Mouse (Mus musculus) urinary bladder, adult 18-20 months (tissue): ENCODE data around the gene Cdk17.

Source experiments
- DNase-seq, 2 experiments: peaks; one replicate each; pipeline ENCODE4 v3.0.0; 2022; ENCODE audit warnings: low spot score in 2 of 2, mixed read lengths in 2 of 2

The Cdk17 gene

GRCm38 (mm10) chr10:93287551-93288145, 127.0 kb downstream of the Cdk17 start:
- DNase-seq, result no peak

GRCm38 (mm10) chr10:93288336-93288735, 127.7 kb downstream of the Cdk17 start:
- DNase-seq, result no peak

- DNase-seq, result no peak
These were observed 128.7 kb downstream of the Cdk17 start for GRCm38 (mm10) chr10:93289404-93289803.

GRCm38 (mm10) chr10:93291352-93291751, 130.7 kb downstream of the Cdk17 start:
- DNase-seq, result no peak

- peak; percentile 64 to 65 for DNase-seq
These were observed 131.2 kb downstream of the Cdk17 start for GRCm38 (mm10) chr10:93291843-93292242.

GRCm38 (mm10) chr10:93293621-93294020, 132.9 kb downstream of the Cdk17 start:
- no peak for DNase-seq

GRCm38 (mm10) chr10:93294547-93295219, 134.0 kb downstream of the Cdk17 start:
- no peak for DNase-seq

GRCm38 (mm10) chr10:93297774-93298173, 137.1 kb downstream of the Cdk17 start:
- DNase-seq, result no peak

GRCm38 (mm10) chr10:93298208-93298607, 137.5 kb downstream of the Cdk17 start:
- DNase-seq, result no peak

- no peak for DNase-seq
These were observed 141.2 kb downstream of the Cdk17 start for GRCm38 (mm10) chr10:93301831-93302230.

GRCm38 (mm10) chr10:93303231-93303630, 142.6 kb downstream of the Cdk17 start:
- DNase-seq, result no peak

GRCm38 (mm10) chr10:93305946-93306345, 145.3 kb downstream of the Cdk17 start:
- no peak for DNase-seq

- DNase-seq, result no peak
These were observed 145.7 kb downstream of the Cdk17 start for GRCm38 (mm10) chr10:93306367-93306766.

- DNase-seq, result peak in 1 of 2 experiments; percentile 24
These were observed 148.7 kb downstream of the Cdk17 start for GRCm38 (mm10) chr10:93309131-93309933.

- peak in 1 of 2 experiments; percentile 51 for DNase-seq
These were observed 149.4 kb downstream of the Cdk17 start for GRCm38 (mm10) chr10:93309934-93310621.

GRCm38 (mm10) chr10:93310721-93311411, 150.2 kb downstream of the Cdk17 start, which contains the start of gene Elk3:
Gene Elk3 (minus strand): TSS chr10:93311135.
- peak; percentile 30 to 60 for DNase-seq

- no peak for DNase-seq
These were observed 150.9 kb downstream of the Cdk17 start for GRCm38 (mm10) chr10:93311576-93311975.
